Mouse (Mus musculus): ENCODE data around the gene Myo1d.
A peak's percentile ranks its signal among the peaks of the same experiment; 100 is the strongest.

Gene Myo1d

DNA sequence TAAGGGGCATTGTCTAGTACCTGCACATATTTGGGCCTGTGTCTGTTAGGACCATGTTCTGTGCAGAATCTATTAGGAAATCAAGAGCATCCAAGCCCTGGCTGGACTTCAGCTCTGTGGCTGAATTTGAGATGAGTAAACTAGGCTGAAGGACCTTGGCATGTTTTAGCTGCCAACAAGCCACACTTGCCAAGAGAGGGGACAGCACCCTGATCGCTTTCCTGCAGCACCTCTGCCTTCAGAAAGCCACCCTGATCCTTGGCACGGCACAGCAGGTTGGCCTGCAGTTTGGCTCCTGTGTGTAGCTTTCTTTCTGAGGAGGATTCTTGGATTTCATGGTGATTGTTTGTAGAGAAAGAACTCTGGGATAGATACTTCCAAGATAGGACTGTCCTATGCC is 1.7 kb upstream of the Myo1d start:
- no peak for DNase-seq (ENCODE audit: low spot score in 2 of 2)

GRCm38 (mm10) chr11:80778916-80779526 is 804 bp downstream of the Myo1d start:
- no peak for DNase-seq (ENCODE audit: low spot score in 2 of 2)

- peak in 1 of 2 experiments; percentile 12 for DNase-seq (ENCODE audit: low spot score in 2 of 2)
These were observed 1.7 kb downstream of the Myo1d start for GRCm38 (mm10) chr11:80778157-80778556.

DNA sequence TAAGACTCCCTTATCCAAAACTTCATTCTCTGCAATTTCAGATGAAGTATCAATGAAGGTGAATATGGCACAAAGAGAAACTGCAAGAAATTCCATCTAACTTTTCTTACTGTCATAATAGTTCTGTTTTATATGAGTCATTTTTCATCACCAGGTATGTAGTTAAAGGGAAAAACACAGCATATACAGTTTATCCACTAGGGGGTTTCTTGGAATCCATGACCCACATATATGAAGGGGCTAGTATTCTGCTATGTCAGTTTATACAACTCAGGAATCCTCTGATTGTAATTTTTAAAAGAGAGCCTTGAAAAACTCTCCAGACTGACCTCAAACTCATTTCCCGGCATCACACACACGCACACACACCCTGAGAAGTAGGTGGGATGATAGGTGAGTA is 2.1 kb downstream of the Myo1d start:
- no peak for DNase-seq (ENCODE audit: low spot score in 2 of 2)

DNA sequence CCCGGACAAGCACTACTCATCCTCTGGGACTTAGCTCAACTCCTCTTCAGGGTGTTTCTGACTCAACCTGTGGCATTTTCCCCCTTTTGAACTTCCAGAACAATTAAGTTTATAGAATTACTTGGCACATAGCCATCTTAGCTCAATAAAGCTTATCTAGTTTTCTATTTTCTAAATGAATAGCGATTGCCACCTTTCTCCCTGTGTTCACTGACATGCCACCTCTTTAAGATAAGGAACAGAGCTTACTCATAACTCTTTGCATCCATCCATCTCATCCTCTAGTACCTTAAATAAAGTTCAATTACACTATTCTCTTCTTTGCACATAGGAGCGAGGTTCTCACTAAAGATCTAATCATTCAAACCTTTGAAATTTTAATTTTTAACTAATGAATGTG is 4.3 kb downstream of the Myo1d start:
- DNase-seq (ENCODE audit: low spot score in 2 of 2), result no peak

GRCm38 (mm10) chr11:80772595-80773210 is 7.1 kb downstream of the Myo1d start:
- no peak for DNase-seq (ENCODE audit: low spot score in 2 of 2)

DNA sequence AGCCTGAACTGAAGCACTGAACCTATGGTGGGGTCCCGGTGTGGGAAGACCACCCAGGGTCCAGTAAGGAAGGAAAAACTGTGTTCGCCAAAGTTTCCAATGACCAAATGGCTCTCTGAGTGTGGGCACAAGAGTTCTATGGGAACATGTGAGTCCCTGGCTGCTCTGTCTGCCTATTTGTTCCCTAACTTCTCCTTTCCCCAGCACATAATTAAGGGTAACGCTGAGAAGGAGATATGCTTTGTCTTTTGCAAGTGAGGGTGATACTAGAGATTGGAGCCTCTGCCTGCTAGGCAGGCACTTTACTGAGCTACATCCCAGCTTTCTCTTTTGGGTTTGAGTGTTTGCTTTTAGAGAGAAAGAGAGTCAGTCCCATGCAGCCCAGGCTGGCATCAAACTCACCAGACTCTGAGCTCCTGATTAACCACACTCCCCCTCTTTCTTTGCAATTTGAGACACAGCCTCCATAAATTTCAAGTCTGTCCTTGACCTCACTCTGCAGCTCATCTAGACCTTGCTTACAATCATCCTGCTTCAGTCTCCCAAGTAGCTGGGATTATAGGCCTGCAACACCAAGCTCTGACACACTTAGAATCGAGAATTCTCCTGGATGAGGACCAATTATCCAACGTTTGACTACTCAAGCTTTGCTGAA is 8.1 kb downstream of the Myo1d start:
- no peak for DNase-seq (ENCODE audit: low spot score in 2 of 2)

DNA sequence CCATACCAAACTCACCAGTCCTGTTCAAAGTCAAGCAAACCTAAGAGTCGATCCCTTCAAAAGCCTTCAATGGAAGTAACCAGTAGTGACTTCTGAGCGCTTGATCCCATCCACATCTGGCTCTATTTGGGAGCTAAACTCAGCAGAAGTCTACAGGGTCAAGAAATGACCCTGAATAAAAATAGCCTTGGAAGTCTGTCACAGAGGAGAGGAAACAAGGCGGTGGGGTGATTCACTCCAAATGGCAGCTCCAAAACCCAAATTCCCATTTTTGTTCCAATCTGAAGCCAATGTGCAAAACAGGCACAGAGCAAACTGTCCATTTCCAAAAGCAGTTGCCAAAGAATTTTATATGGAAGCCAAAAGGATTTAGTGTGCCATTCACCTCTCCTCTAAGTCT is 8.6 kb downstream of the Myo1d start:
- no peak for DNase-seq (ENCODE audit: low spot score in 2 of 2)

- DNase-seq (ENCODE audit: low spot score in 2 of 2), result no peak
These were observed 12.6 kb downstream of the Myo1d start for GRCm38 (mm10) chr11:80767320-80767617.

GRCm38 (mm10) chr11:80766472-80767319 is 13.1 kb downstream of the Myo1d start:
- no peak for DNase-seq (ENCODE audit: low spot score in 2 of 2)

- DNase-seq (ENCODE audit: low spot score in 2 of 2), result no peak
These were observed 13.8 kb downstream of the Myo1d start for GRCm38 (mm10) chr11:80766068-80766467.

DNA sequence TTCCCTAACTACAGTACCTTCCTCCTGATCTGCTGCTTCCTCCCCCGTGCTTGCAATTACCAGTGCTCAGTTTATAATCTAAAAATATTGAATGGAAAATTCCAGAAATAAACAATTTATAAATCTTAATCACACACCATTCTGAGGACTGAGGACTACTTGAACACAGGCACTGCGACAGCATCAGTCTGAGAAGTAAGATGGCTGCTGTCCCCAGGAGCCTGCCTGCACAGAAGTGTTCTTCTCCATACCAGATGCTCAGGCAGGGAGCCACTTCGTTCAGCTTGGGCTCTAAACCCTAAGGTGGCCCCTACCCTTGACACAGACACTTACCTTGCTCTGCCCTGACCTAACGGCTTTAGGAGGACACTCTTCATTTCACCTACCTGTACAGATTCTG is 17.8 kb downstream of the Myo1d start:
- no peak for DNase-seq (ENCODE audit: low spot score in 2 of 2)

- no peak for DNase-seq (ENCODE audit: low spot score in 2 of 2)
These were observed 18.4 kb downstream of the Myo1d start for GRCm38 (mm10) chr11:80761285-80761974.

DNA sequence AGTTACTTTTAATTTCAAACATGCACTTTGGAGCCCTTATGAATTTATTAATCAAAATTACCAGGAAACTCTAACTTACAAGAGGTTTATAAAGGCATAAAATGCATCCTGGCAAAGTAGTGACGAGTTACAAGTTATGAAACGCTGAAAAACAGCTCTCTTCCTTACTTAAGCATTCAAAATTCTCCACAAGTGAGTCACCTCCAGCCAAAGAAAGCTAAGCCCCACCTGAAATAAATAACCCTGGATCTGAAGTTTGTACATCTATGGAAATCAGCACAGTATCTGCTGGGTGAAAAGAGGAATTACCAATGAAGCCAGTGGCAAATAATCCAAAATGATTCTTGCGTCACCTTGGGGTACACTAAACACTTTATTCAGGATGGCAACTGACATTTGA is 20.8 kb downstream of the Myo1d start:
- DNase-seq (ENCODE audit: low spot score in 2 of 2), result no peak

- DNase-seq (ENCODE audit: low spot score in 2 of 2), result no peak
These were observed 25.6 kb downstream of the Myo1d start for GRCm38 (mm10) chr11:80754201-80754600.

- no peak for DNase-seq (ENCODE audit: low spot score in 2 of 2)
These were observed 28.7 kb downstream of the Myo1d start for GRCm38 (mm10) chr11:80751168-80751567.

DNA sequence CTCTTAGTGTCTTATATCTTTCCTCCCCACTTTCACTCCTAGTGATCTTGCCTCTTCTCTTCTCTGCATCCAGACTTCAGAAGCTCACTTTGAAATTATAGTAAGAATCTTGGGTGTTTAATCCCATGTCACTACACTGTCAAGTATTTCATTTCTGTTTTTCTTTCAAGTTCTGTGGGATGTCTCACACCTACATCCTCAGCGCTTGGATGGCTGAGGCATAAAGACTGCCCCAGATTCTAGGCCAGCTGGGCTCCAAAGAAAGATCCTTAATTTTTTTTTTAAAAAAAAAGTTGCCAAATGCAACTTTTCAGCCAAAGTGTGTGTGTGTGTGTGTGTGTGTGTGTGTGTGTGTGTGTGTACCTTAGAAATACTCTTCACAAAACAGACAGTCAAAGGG is 30.6 kb downstream of the Myo1d start:
- no peak for DNase-seq (ENCODE audit: low spot score in 2 of 2)

- no peak for DNase-seq (ENCODE audit: low spot score in 2 of 2)
These were observed 34.4 kb downstream of the Myo1d start for GRCm38 (mm10) chr11:80745426-80745825.

- no peak for DNase-seq (ENCODE audit: low spot score in 2 of 2)
These were observed 35.9 kb downstream of the Myo1d start for GRCm38 (mm10) chr11:80743823-80744410.

GRCm38 (mm10) chr11:80742462-80742861 is 37.4 kb downstream of the Myo1d start:
- DNase-seq (ENCODE audit: low spot score in 2 of 2), result no peak

GRCm38 (mm10) chr11:80734771-80735170 is 45.1 kb downstream of the Myo1d start:
- DNase-seq (ENCODE audit: low spot score in 2 of 2), result no peak

DNA sequence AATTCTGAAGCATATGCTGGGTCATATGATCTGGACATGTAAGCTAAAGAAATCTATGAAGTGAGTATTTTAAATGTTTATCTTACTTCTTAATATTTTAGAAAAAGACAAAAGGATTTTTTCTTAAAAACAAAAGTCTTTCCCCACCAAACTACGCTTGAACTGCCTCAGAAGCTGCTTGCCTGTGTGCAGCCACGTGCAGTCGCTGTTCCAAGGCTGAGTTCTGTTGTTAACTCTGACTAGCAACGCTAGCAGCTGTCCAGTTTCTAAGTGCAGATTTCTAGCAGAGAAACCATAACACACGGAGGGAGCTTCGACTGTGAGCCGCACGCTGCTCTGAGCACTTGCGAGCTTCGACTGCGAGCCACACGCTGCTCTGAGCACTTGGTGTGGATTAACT is 55.1 kb downstream of the Myo1d start:
- no peak for DNase-seq (ENCODE audit: low spot score in 2 of 2)

Measured in spleen, postnatal 10 days (tissue).